Mouse (Mus musculus) hindbrain, postnatal 0 days (tissue): ENCODE results near the gene Tnni3k. TPM values are rescaled to one million over a fixed set of nuclear protein-coding genes. Genes with fewer than 3 reads are reported as not detected.

ENCODE experiments used
- ATAC-seq: fragments of 200-750 bp; cut with Nextera tagmentation; 2 replicates; pipeline ENCODE4 v1.8.0; 2017; ENCODE audit warnings: mild to moderate bottlenecking, moderate TSS enrichment, moderate library complexity
- DNase-seq: peaks from one replicate; pipeline ENCODE4 v3.0.0-alpha.2; 2015; ENCODE audit warnings: low spot score
- H3K27ac ChIP-seq: fragments of 300-500 bp; sonication (generic); 2 replicates; pipeline ENCODE4 v1.5.1; 2014; ENCODE audit warnings: mild to moderate bottlenecking
- H3K27me3 ChIP-seq: fragments of 300-500 bp; sonication (generic); 2 replicates; pipeline ENCODE4 v1.6.1; 2014; ENCODE audit warnings: low read length, mixed read lengths; ENCODE audit not compliant: insufficient read depth
- H3K36me3 ChIP-seq: fragments of 300-500 bp; sonication (generic); 2 replicates; pipeline ENCODE4 v1.6.1; 2014; ENCODE audit warnings: low read length, mixed read lengths; ENCODE audit not compliant: insufficient read depth
- H3K4me1 ChIP-seq: fragments of 300-500 bp; sonication (generic); 2 replicates; pipeline ENCODE4 v1.6.1; 2014; ENCODE audit warnings: antibody characterized with exemption, low read length, mixed read lengths; ENCODE audit not compliant: insufficient read depth
- H3K4me2 ChIP-seq: fragments of 300-500 bp; sonication (generic); 2 replicates; pipeline ENCODE4 v1.6.1; 2014; ENCODE audit warnings: low read depth, mild to moderate bottlenecking, low read length, moderate library complexity, mixed read lengths
- H3K4me3 ChIP-seq: fragments of 300-500 bp; sonication (generic); 2 replicates; pipeline ENCODE4 v1.5.1; 2014; ENCODE audit warnings: low read length
- H3K9ac ChIP-seq: fragments of 300-500 bp; sonication (generic); replicated peaks from 2 replicates; pipeline ENCODE4 v1.6.1; 2014; ENCODE audit warnings: mild to moderate bottlenecking, low read length, moderate library complexity, mixed read lengths
- H3K9me3 ChIP-seq: fragments of 300-500 bp; sonication (generic); 2 replicates; pipeline ENCODE4 v1.6.1; 2016; ENCODE audit warnings: low read length, mixed read lengths
- CTCF ChIP-seq: IDR thresholded peaks from 2 replicates; pipeline ENCODE4 v1.5.1; 2016; ENCODE audit warnings: antibody characterized with exemption, control low read depth, low read depth
- WGBS: fragments of 180-500 bp; shearing (Covaris S2); extraction: QIAGEN DNeasy Blood & Tissue Kit; methylation state at CpG from one replicate; pipeline ENCODE4 v1.1.7; 2014; 5-methylcytosine and 5-hydroxymethylcytosine counted together
- polyA plus RNA-seq: library from polyadenylated mRNA; unstranded; fragments of >200 nt; fragmentation: Nextera tagmentation; extraction: Ambion mirVana; gene quantifications from 2 replicates; pipeline ENCODE4 v1.2.1, GENCODE M21; 2015
- total RNA-seq: library from RNA; depleted of rRNA; stranded (reverse); fragments of >200 nt; gene quantifications from 2 replicates; pipeline ENCODE4 v1.2.3, GENCODE M21; 2014

The Tnni3k gene
- total and polyA plus RNA-seq, 2 experiments from 2014 or later = 0.05 TPM; not detected in 1

GRCm38 (mm10) chr3:154961284-154961683 is 93.9 kb downstream of the Tnni3k start:
- DNase-seq (peak; percentile 62), ATAC-seq (peak; percentile 72; the same call in 1 of the 2 replicates)
- Histone ChIP-seq H3K4me1 (no peaks in the 10 kb centered on the region), H3K4me3 (no peak overlapping the region), H3K27ac (0 out of 2 replicates have a peak overlapping the region, but pooled peaks have one; percentile 20), H3K36me3 (no peaks in the 10 kb centered on the region), H3K9me3 (no peaks in the 10 kb centered on the region), H3K4me2 (no peak overlapping the region), H3K9ac (no peak overlapping the region), H3K27me3 (no peaks in the 10 kb centered on the region)
- 56% methylated on average over 3 of the region's 3 CpGs for WGBS
- TF ChIP-seq CTCF = no peak

GRCm38 (mm10) chr3:154953088-154953487 is 102.1 kb downstream of the Tnni3k start:
- 48% methylated on average over 2 of the region's 2 CpGs for WGBS
- TF ChIP-seq CTCF = no peak
- H3K9ac ChIP-seq = no peak overlapping the region
- H3K4me3 ChIP-seq = no peak overlapping the region
- no peak overlapping the region for H3K27ac ChIP-seq
- ATAC-seq (no peak), DNase-seq (no peak)
- no peak overlapping the region for H3K4me2 ChIP-seq
- H3K36me3 ChIP-seq = no peaks in the 10 kb centered on the region
- H3K9me3 ChIP-seq = no peaks in the 10 kb centered on the region
- H3K27me3 ChIP-seq = no peaks in the 10 kb centered on the region
- no peaks in the 10 kb centered on the region for H3K4me1 ChIP-seq

DNA sequence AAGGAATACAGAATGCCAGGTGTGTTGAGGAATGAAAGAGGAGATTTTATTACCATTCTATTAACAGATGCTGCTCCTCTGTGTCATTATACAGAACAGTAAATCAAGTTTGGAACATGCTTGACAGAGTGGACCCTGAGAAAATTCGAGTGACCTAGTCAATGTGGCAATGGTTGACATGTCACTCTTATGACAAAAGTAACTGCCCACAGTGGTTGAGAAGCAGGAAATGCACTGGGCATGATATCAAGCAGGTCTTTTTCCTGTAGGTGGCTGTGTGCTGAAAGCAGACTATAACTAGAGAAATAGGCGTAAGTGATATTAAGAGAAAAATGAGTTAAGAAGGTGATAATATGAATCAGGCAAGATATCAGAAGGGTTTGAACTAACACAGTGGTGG is 105.7 kb downstream of the Tnni3k start:
- Histone ChIP-seq H3K4me1 (no peaks in the 10 kb centered on the region), H3K4me2 (no peak overlapping the region), H3K36me3 (no peaks in the 10 kb centered on the region), H3K9ac (no peak overlapping the region), H3K4me3 (no peak overlapping the region), H3K27me3 (no peaks in the 10 kb centered on the region), H3K27ac (no peak overlapping the region), H3K9me3 (no peaks in the 10 kb centered on the region)
- DNase-seq (no peak), ATAC-seq (no peak)
- no peak for TF ChIP-seq CTCF
- 70% methylated on average over 2 of the region's 2 CpGs for WGBS

DNA sequence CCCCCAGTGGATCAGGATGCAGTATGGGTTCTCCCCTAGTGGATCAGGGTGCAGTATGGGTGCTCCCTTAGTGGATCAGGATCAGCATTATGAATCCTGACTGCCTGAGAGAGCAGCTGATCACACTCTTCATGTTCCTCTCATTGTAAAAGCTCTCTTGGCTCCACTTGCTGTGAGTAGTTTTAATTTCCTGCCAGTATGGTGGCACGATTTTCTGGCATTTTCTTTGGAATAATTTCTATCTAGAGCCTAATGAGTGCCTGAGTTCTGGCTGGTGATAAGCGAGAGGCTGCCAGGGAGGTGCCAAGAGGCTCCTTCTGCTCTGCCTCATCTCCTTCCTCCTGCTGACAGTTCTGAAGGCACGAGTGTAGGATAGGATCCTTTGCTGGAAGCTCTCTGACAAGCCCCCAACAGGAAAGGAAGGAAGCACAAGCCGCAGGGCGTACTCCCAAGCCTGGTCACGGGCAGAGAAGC is 109.5 kb downstream of the Tnni3k start:
- no peak for DNase-seq
- 53% methylated on average over 6 of the region's 6 CpGs for WGBS
- H3K27ac ChIP-seq = no peak overlapping the region

GRCm38 (mm10) chr3:154927757-154928156 is 127.5 kb downstream of the Tnni3k start:
- Histone ChIP-seq H3K36me3 (no peaks in the 10 kb centered on the region), H3K27me3 (no peaks in the 10 kb centered on the region), H3K4me2 (peak overlapping the region; percentile 19), H3K9ac (no peak overlapping the region), H3K4me1 (0 out of 2 replicates have a peak, but pooled peaks cover 6% of the 10 kb centered on the region), H3K27ac (peak overlapping the region; percentile 28; the same call in 1 of the 2 replicates), H3K9me3 (no peaks in the 10 kb centered on the region), H3K4me3 (no peak overlapping the region)
- DNase-seq = peak; percentile 20
- peak; percentile 49 for ATAC-seq
- WGBS = 28% methylated on average over 8 of the region's 8 CpGs
- no peak for TF ChIP-seq CTCF

More for the DNA sequence above, 109.5 kb downstream of the Tnni3k start:
- ATAC-seq = 0 out of 2 replicates have a peak, but pooled peaks have one; percentile 40
- Histone ChIP-seq H3K9me3 (no peaks in the 10 kb centered on the region), H3K4me1 (no peaks in the 10 kb centered on the region), H3K36me3 (no peaks in the 10 kb centered on the region), H3K27me3 (no peaks in the 10 kb centered on the region), H3K9ac (no peak overlapping the region), H3K4me3 (no peak overlapping the region), H3K4me2 (no peak overlapping the region)
- no peak for TF ChIP-seq CTCF

GRCm38 (mm10) chr3:154924936-154925335 is 130.3 kb downstream of the Tnni3k start:
- 93% methylated on average over 8 of the region's 8 CpGs for WGBS
- DNase-seq (no peak), ATAC-seq (no peak)
- H3K9ac ChIP-seq = no peak overlapping the region
- no peaks in the 10 kb centered on the region for H3K27me3 ChIP-seq
- no peaks in the 10 kb centered on the region for H3K36me3 ChIP-seq
- H3K27ac ChIP-seq = no peak overlapping the region
- H3K4me3 ChIP-seq = no peak overlapping the region
- H3K4me2 ChIP-seq = no peak overlapping the region
- H3K4me1 ChIP-seq = 0 out of 2 replicates have a peak, but pooled peaks cover 6% of the 10 kb centered on the region
- no peaks in the 10 kb centered on the region for H3K9me3 ChIP-seq
- no peak for TF ChIP-seq CTCF

- no peak for TF ChIP-seq CTCF
- H3K9ac ChIP-seq = no peak overlapping the region
- DNase-seq = no peak
- no peaks in the 10 kb centered on the region for H3K9me3 ChIP-seq
- 83% methylated on average over 1 of the region's 1 CpGs for WGBS
- no peaks in the 10 kb centered on the region for H3K36me3 ChIP-seq
- H3K27me3 ChIP-seq = no peaks in the 10 kb centered on the region
- H3K27ac ChIP-seq = no peak overlapping the region
- no peak overlapping the region for H3K4me3 ChIP-seq
- no peaks in the 10 kb centered on the region for H3K4me1 ChIP-seq
- no peak overlapping the region for H3K4me2 ChIP-seq
- ATAC-seq = no peak
These were observed 139.6 kb downstream of the Tnni3k start for GRCm38 (mm10) chr3:154915566-154915965.
